31 mouse cellular contexts compared by ENCODE assay signal in genomic region chr6:42876323-42876722, GRCm38 (mm10). TPM values are rescaled to one million over a fixed set of nuclear protein-coding genes. Genes with fewer than 3 reads are reported as not detected.
DNase-seq lines count a peak whose midpoint lies in the region; ATAC-seq and TF ChIP-seq lines count a peak whose summit lies in the region.
"Had no signal": no experiment of that assay in that cellular context is flagged by ENCODE, and none has a peak within 500 bp of the region (broad histone marks: within the 10 kb centered on the region; RNA-seq: fewer than 3 reads in every experiment).

No protein-coding gene starts in this region.

- ATAC-seq in forebrain, postnatal 0 days = peak; percentile 56; the same call in 1 of the 2 replicates
- ATAC-seq: activated CD4-positive, CD25-positive, alpha-beta regulatory T cell, adult 4 months; CD4-positive, CD25-positive, alpha-beta regulatory T cell, adult 4 months; forebrain, embryonic 13.5 days; forebrain, embryonic 15.5 days; Patski had no signal

- H3K4me3 ChIP-seq in forebrain, postnatal 0 days (ENCODE audit: low read depth, low read length) = no peak overlapping the region
- no peak overlapping the region for H3K4me3 ChIP-seq in forebrain, embryonic 10.5 days
- H3K4me3 ChIP-seq: embryonic facial prominence, embryonic 13.5 days; embryonic facial prominence, embryonic 15.5 days; erythroblast, embryonic 14.5 days; forebrain, embryonic 13.5 days; forebrain, embryonic 15.5 days had no signal

- H3K36me3 ChIP-seq in forebrain, postnatal 0 days (ENCODE audit: insufficient read depth) = no peaks in the 10 kb centered on the region
- H3K36me3 ChIP-seq in forebrain, embryonic 10.5 days (replicated peaks) = no peaks in the 10 kb centered on the region
- H3K36me3 ChIP-seq: embryonic facial prominence, embryonic 13.5 days; embryonic facial prominence, embryonic 15.5 days; forebrain, embryonic 15.5 days; G1E had no signal

- no peaks in the 10 kb centered on the region for H3K9me3 ChIP-seq in forebrain, postnatal 0 days (ENCODE audit: low read length)
- H3K9me3 ChIP-seq in forebrain, embryonic 10.5 days = no peaks in the 10 kb centered on the region
- H3K9me3 ChIP-seq: embryonic facial prominence, embryonic 13.5 days; embryonic facial prominence, embryonic 15.5 days; forebrain, embryonic 13.5 days; forebrain, embryonic 15.5 days; G1E had no signal

- no peak for TF ChIP-seq CTCF in forebrain, postnatal 0 days (IDR thresholded peaks at IDR 0.05; ENCODE audit: low read depth)

- DNase-seq in forebrain, postnatal 0 days = no peak
- DNase-seq in forebrain, embryonic 10.5 days (ENCODE audit: extremely low spot score, low spot score) = no peak
- peak; percentile 12 for DNase-seq in layer of hippocampus, adult 9-11 months
- no peak for DNase-seq in layer of hippocampus, adult 9-10 months (ENCODE audit: low spot score)
- peak; percentile 11 for DNase-seq in telencephalon, adult 2 months (ENCODE audit: low read depth, low spot score)
- DNase-seq in cerebellum, adult 11-12 months = no peak
- DNase-seq: adrenal gland, adult 8-10 months; adrenal gland, postnatal 14 days; adrenal gland, postnatal 36 days; B cell, adult 2 months; cerebellum, adult 18-20 months; cerebellum, adult 8-10 months; cerebellum, adult 9-11 months; cerebellum, postnatal 14 days; cerebellum, postnatal 36 days; embryo, embryonic 11 days had no signal

- no peak overlapping the region for H3K9ac ChIP-seq in forebrain, postnatal 0 days
- H3K9ac ChIP-seq: embryonic facial prominence, embryonic 13.5 days; embryonic facial prominence, embryonic 15.5 days; forebrain, embryonic 13.5 days; forebrain, embryonic 15.5 days had no signal

- H3K27ac ChIP-seq in forebrain, postnatal 0 days (ENCODE audit: low read depth, low read length) = no peak overlapping the region
- no peak overlapping the region for H3K27ac ChIP-seq in forebrain, embryonic 10.5 days
- H3K27ac ChIP-seq: embryonic facial prominence, embryonic 13.5 days; embryonic facial prominence, embryonic 15.5 days; forebrain, embryonic 13.5 days; forebrain, embryonic 15.5 days had no signal

- no peaks in the 10 kb centered on the region for H3K4me1 ChIP-seq in forebrain, postnatal 0 days (ENCODE audit: insufficient read depth)
- no peaks in the 10 kb centered on the region for H3K4me1 ChIP-seq in forebrain, embryonic 10.5 days
- H3K4me1 ChIP-seq: embryonic facial prominence, embryonic 13.5 days; embryonic facial prominence, embryonic 15.5 days; forebrain, embryonic 13.5 days; forebrain, embryonic 15.5 days had no signal

- H3K27me3 ChIP-seq in forebrain, postnatal 0 days (ENCODE audit: insufficient read depth, low read length) = no peaks in the 10 kb centered on the region
- no peaks in the 10 kb centered on the region for H3K27me3 ChIP-seq in forebrain, embryonic 10.5 days (ENCODE audit: poor library complexity, severe bottlenecking)
- H3K27me3 ChIP-seq: CH12.LX; embryonic facial prominence, embryonic 13.5 days; embryonic facial prominence, embryonic 15.5 days; forebrain, embryonic 13.5 days; forebrain, embryonic 15.5 days had no signal

- H3K4me2 ChIP-seq in forebrain, postnatal 0 days (ENCODE audit: low read depth) = no peak overlapping the region
- H3K4me2 ChIP-seq: embryonic facial prominence, embryonic 13.5 days; embryonic facial prominence, embryonic 15.5 days; forebrain, embryonic 13.5 days; forebrain, embryonic 15.5 days had no signal

RNA-seq across cellular contexts. Expression of gene Olfr448, which starts 13.9 kb away (rescaled TPM):
- total RNA-seq in forebrain, postnatal 0 days (2014; rRNA removed) = not detected in 2 replicates
- not detected in 2 replicates for polyA plus RNA-seq in forebrain, postnatal 0 days (2015; fragmentation: Nextera tagmentation; extraction: Ambion mirVana)
- not detected in 2 replicates for polyA plus RNA-seq in forebrain, embryonic 10.5 days (2016; fragmentation: Nextera tagmentation; extraction: Ambion mirVana)
- total RNA-seq: adrenal gland, adult 18-20 months; adrenal gland, adult 8-10 months; adrenal gland, postnatal 14 days; adrenal gland, postnatal 36 days; CH12.LX; common myeloid progenitor, adult 5-6 weeks had no signal
- polyA plus RNA-seq: activated CD4-positive, CD25-positive, alpha-beta regulatory T cell, adult 4 months; CD4-positive, CD25-positive, alpha-beta regulatory T cell, adult 4 months; embryonic facial prominence, embryonic 11.5 days; embryonic facial prominence, embryonic 13.5 days; erythroblast, embryonic 14.5 days; forebrain, embryonic 11.5 days; forebrain, embryonic 13.5 days; forebrain, embryonic 15.5 days; frontal cortex, adult 2 months; G1E; Patski had no signal

RNA-seq across cellular contexts. Expression of gene Olfr447, which starts 32.4 kb away (rescaled TPM):
- total RNA-seq in forebrain, postnatal 0 days (2014; rRNA removed) = not detected in 2 replicates
- not detected in 2 replicates for polyA plus RNA-seq in forebrain, postnatal 0 days (2015; fragmentation: Nextera tagmentation; extraction: Ambion mirVana)
- polyA plus RNA-seq in forebrain, embryonic 10.5 days (2016; fragmentation: Nextera tagmentation; extraction: Ambion mirVana) = not detected in 2 replicates
- total RNA-seq: adrenal gland, adult 18-20 months; adrenal gland, adult 8-10 months; adrenal gland, postnatal 14 days; adrenal gland, postnatal 36 days; CH12.LX; common myeloid progenitor, adult 5-6 weeks had no signal
- polyA plus RNA-seq: CD4-positive, CD25-positive, alpha-beta regulatory T cell, adult 4 months; embryonic facial prominence, embryonic 11.5 days; embryonic facial prominence, embryonic 13.5 days; embryonic facial prominence, embryonic 15.5 days; forebrain, embryonic 11.5 days; forebrain, embryonic 13.5 days; forebrain, embryonic 15.5 days; frontal cortex, adult 2 months; G1E; Patski had no signal

RNA-seq across cellular contexts. Expression of gene Olfr449, which starts 42.1 kb away (rescaled TPM):
- not detected in 2 replicates for total RNA-seq in forebrain, postnatal 0 days (2014; rRNA removed)
- polyA plus RNA-seq in forebrain, postnatal 0 days (2015; fragmentation: Nextera tagmentation; extraction: Ambion mirVana) = not detected in 2 replicates
- polyA plus RNA-seq in forebrain, embryonic 10.5 days (2016; fragmentation: Nextera tagmentation; extraction: Ambion mirVana) = not detected in 2 replicates
- total RNA-seq: adrenal gland, adult 18-20 months; adrenal gland, adult 8-10 months; adrenal gland, postnatal 14 days; adrenal gland, postnatal 36 days; CH12.LX; common myeloid progenitor, adult 5-6 weeks; G1E had no signal
- polyA plus RNA-seq: activated CD4-positive, CD25-positive, alpha-beta regulatory T cell, adult 4 months; CD4-positive, CD25-positive, alpha-beta regulatory T cell, adult 4 months; embryonic facial prominence, embryonic 11.5 days; embryonic facial prominence, embryonic 13.5 days; erythroblast, embryonic 14.5 days; forebrain, embryonic 11.5 days; forebrain, embryonic 13.5 days; forebrain, embryonic 15.5 days; frontal cortex, adult 2 months; G1E; Patski had no signal

RNA-seq across cellular contexts. Expression of gene Olfr446, which starts 44.9 kb away (rescaled TPM):
- total RNA-seq in forebrain, postnatal 0 days (2014; rRNA removed) = not detected in 2 replicates
- not detected in 2 replicates for polyA plus RNA-seq in forebrain, postnatal 0 days (2015; fragmentation: Nextera tagmentation; extraction: Ambion mirVana)
- polyA plus RNA-seq in forebrain, embryonic 10.5 days (2016; fragmentation: Nextera tagmentation; extraction: Ambion mirVana) = not detected in 2 replicates
- total RNA-seq: adrenal gland, adult 18-20 months; adrenal gland, adult 8-10 months; adrenal gland, postnatal 14 days; adrenal gland, postnatal 36 days; CH12.LX; common myeloid progenitor, adult 5-6 weeks had no signal
- polyA plus RNA-seq: CD4-positive, CD25-positive, alpha-beta regulatory T cell, adult 4 months; embryonic facial prominence, embryonic 11.5 days; embryonic facial prominence, embryonic 13.5 days; erythroblast, embryonic 14.5 days; forebrain, embryonic 11.5 days; forebrain, embryonic 13.5 days; forebrain, embryonic 15.5 days; frontal cortex, adult 2 months; G1E; Patski had no signal

Comparison
In these comparisons a context has a peak if more than half of its experiments do, and no peak if none do; other contexts are left out.
1. DNase-seq: peak in layer of hippocampus, adult 9-11 months (single experiment) and telencephalon, adult 2 months (single experiment); none in forebrain, postnatal 0 days (single experiment), forebrain, embryonic 10.5 days (single experiment), layer of hippocampus, adult 9-10 months (single experiment) and cerebellum, adult 11-12 months (single experiment).